Mouse (Mus musculus): ENCODE measurements around the gene Dnajb1.

DNA sequence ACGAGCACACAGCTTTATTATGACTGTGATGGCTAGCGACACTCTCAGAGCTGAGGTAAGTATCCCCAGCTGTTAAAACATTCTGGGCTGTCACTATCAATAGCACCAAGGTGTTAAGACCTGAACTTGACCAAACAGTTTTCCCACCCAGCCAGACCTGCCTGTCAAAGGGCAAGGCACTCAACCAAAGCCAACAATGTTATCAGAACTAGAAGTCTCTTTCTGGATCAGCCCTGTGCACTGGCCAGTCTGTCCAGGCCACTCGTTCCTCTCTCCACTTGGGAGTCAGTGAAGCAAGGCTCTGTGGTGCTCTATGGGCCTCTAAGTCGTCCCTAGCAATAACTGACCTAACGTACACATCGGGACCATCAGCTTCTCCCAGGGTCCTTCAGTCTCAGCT is 20.3 kb upstream of the Dnajb1 start:
- no peak for TF ChIP-seq CTCF (IDR thresholded peaks at IDR 0.05; ENCODE audit: borderline replicate concordance, insufficient read depth, low read depth, low read length)
- TF ChIP-seq POLR2A (IDR thresholded peaks at IDR 0.05; ENCODE audit: borderline replicate concordance, insufficient read depth, low read length), result no peak
